Mouse (Mus musculus): ENCODE data around the gene Fbn1.

The Fbn1 gene

DNA sequence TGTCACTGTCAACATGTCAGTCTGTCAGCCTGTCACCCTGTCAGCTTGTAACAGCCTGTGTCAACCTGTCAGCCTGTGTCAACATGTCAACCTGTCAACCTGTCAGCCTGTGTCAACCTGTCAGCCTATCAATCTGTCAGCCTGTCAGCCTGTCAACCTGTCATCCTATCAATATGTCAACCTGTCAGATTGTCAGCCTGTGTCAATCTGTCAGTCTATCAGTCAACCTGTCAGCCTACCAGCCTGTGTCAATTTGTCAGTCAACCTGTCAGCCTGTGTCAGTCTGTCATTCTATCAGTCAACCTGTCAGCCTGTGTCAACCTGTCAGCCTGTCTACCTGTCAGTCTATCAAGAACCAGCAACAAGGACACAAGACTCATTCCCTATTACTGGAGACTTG is 6.3 kb downstream of the Fbn1 start:
- DNase-seq (ENCODE audit: low read depth, low spot score), result no peak

DNA sequence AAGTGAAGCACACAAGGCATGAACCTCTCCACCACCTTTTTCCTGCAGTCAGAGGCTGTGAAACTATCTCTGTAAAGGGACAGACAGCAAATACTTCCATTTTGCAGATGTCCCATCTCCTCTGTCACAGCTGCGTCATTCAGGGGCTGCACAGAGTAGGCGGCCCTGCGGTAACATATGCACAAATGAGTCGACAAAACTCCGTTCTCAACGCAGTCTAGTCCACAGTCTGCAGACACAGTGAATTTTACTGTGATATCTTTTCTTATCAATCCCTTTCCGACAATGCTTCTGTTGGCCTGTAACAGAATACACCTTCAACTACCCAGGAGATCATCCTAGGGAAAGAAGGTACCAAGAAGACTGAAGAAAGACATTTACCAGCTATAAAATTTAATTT is 9.6 kb downstream of the Fbn1 start:
- no peak for DNase-seq (ENCODE audit: low read depth, low spot score)

DNA sequence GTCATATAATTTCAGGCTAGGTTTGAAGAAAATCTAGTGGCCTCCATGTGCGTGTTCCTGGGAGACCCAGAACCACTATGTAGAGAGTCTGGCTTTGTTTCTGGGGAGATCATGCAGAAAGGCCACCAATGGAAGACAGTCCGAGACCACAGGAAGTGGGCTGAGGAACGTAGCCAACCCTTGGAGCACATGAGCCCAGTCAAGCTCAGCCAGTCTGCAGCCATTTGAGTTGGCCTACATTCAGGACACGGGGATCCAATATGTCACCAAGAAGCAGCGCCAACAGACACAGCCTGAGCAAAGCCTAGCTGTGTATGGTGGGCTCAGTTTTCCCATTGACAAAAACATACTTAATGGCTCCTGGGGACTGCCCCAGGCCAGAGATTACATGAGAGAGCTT is 11.1 kb downstream of the Fbn1 start:
- no peak for DNase-seq (ENCODE audit: low read depth, low spot score)

DNA sequence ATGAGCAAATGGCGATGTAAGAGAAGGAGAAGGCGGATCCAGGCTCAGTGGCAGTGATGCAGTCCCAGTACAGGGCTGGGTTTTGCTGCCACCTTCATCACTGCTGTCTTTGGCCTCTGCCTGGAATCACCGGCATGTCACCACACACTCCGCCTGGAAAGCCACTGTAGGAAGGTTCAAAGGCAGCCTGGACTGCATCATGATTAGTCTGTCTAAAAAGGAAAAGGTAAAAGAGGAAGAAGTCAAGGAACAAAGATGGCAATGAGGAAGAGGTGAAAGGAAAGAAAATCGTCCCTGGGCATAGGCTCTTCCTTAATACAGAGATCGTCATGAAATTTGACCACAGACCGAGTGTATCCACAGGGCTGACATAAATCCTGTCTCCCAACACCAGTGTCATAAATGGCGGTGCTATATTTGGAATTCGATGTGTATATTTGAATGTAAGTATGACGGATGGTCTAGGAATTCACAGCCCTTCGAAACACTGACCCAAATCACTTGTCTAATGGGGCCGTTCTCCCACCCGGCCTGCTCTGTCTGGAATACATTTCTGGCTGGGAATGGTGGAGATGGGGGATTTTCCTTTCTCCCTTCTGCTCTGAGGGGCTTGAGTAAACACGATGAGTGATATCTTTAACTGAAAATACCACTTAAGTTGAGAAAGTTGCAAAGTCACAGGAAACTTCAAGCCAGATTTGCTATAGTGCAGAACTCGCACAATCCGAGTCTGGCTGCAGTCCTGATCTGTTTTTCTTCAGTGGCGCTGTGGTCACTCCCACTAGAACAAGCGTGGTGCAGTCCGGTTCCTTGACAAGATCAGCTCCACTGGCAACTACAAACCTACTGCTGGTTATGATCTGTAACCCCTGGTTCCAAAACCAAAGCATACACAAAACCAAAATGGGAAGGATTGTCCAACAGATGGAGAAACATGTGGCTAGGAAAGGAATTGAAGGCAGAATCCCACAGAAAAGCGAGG is 12.7 kb downstream of the Fbn1 start:
- DNase-seq (ENCODE audit: low read depth, low spot score), result no peak

DNA sequence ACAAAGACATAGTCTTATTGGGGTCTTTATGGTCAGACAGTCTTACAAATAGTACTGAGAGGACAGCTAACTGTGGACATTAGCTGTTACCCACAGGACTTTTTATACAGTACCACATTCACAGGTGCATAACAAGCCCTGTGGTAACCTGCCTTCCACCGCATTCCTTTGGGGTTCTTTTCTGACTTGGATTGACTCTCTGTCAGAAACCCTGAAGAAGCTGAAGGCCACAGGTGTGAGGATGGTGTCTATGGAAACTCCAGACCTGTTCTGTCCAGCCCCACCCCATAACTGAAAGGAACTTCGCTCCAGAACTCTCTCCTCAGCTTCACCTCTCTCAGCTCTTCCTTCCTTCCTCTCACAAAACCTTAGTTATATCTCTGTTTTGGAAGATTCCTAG is 13.5 kb downstream of the Fbn1 start:
- no peak for DNase-seq (ENCODE audit: low read depth, low spot score)

DNA sequence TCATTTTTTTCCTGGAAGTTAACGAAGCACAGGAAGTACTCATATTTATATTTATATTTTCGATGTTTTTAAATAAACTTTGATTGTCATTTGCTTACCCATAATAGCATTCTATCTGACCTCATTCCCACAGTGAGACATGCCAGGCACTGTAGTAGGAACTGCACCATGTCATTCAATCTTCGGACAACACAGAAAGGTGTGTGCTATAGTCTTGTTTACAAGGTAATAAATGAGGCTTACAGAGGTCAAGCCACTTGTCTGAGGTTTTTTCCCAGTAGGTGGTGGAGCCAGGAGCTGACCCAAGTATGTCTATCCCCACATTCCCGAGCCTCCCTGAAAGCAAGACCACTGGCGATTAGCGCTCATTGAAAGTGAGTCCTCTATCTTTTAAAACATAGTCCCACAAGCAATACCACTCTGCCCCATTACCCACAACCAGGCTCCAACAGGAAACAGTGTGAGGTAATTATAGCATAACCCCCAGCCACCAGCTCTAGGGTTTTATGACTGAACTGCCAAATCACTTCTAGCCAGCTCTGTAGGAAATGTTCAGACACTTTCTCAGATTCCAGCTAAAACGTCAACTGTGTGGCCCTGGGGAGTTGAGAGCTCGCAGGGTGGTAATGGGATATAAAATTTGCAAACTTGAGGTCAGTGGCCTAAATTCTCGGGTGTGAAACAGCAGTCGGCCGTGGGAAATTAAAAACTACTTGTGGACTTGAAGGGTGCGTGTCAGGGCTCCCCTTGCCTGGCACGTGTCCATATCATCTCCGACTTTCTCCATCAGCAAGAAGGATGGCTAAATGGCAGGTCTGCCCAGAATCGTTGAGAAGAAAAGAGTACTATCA is 15.5 kb downstream of the Fbn1 start:
- DNase-seq (ENCODE audit: low read depth, low spot score), result no peak

DNA sequence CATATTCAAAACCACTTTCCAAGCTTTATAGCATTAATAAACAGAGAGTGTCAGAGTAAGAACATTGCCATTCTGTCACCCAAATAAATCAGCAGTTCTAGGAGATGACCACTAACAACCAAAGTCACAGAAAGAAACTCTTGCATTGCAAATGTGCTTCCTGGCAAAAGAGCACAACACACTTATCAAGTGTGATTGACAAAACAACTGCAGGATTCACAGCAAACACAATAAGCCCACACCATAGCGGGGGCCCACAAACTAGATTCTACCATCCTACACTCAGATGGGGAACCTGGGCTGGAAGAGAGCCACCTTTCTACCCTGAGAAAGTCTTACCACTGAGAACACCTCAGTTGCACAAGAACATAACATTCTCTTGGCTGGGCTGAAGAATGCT is 17.8 kb downstream of the Fbn1 start:
- DNase-seq (ENCODE audit: low read depth, low spot score), result no peak

DNA sequence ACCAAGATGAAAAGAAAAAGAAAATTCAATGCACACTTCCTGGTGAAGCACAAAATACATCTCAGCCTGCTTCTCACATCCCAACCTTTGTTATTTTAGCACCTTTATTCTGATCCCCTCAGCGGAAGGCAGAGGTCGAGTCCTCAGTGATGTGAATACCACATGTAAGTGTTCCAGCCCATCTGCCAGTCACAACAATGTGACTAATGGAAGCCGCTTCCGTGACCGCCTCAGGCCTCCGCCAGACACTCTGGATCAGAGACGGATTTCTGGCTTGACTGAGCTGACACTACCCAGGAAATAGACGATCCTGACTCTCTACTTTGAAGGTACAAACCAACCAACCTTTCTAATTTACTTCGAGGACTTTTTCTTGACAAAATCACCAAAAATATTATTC is 22.9 kb downstream of the Fbn1 start:
- DNase-seq (ENCODE audit: low read depth, low spot score), result no peak

DNA sequence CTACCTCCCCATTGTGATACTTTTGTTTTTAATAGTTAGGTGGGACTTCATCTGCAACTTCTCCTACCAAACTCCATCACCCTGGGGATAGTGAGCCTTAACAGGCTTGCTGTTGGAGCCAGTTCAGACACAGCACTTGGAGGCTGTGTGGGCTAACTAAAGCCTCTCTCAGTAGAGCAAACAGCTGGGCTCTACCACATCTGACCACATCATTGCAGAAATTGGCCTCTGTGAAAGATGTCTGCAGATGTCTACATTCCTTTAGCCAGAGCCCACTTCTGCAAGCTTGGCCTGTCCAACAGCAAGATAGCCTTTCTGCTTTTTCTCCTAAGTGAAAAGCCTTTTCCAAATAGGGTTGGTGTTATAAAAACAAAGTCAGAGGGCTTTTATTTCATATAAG is 23.6 kb downstream of the Fbn1 start:
- no peak for DNase-seq (ENCODE audit: low read depth, low spot score)

DNA sequence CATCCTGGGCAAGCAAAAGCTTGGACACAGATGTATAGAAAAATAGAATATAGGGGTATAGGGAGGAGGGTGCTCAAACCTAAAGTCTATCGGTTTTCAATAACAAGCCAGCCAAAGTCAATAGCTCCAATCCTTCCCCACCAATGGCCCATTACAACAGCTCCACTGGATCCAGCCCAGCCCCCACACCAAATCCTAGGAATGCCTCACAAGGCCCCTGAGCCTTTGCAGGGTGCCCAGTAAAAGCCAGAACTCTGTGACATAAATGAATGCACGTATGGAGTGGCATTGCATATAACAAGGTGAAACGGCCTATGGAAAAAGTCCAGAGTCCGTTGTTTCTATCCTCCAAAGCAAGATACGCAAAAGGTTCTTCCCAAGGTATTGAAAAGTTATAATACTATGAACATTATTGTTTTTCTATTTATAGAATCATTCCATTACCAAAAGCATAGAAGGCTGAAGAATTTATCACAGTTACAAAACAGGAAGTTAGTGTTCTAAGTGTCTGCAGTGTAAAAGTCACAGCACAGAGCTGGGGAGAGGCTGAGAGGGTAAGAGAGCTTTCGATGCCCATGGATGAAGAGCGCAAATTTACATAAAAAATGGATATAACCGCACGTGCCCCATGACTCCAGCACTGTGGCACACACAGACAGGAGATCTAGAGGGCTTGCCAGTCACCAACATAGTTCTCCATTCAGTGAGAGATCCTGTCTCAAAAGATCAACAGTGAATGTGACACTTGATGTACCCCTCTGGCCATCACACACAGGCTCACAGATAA is 26.1 kb downstream of the Fbn1 start:
- no peak for DNase-seq (ENCODE audit: low read depth, low spot score)

DNA sequence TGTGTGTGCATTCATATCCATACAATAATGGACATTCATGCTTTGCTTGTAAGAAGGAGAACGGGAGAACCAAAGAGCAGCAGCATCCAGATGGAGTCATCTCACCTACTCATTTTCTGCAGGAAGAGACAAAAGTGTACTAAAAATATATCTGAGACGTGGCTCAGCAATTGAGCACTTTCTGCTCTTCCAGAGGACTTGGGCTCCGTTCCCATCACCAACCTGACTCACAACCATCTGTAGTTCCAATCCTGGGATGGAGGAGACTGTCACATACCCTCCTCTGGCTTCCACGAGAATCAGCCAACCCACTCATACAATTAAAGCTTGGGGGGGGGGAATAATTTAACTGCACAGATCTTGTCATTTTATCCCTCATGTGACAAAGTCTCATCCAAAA is 26.7 kb downstream of the Fbn1 start:
- no peak for DNase-seq (ENCODE audit: low read depth, low spot score)

DNA sequence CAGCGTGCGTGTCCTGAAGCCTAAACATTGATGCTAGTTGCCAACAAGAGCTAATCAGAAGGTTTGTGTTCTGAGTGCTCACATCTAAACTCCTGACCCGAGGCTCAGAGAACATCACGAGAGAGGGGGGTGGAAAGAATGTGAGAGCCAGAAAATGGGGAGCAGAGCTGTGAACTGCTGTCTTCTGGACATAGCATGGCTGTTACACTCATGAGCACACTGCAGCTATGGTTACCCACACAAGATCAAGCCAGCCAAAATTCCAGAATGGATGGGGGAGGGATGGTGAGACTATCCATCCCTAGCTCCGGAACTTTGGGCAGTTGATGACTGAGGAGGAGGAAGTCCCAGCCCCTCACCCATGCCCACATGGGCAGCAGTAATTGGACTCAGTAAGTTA is 27.7 kb downstream of the Fbn1 start:
- DNase-seq (ENCODE audit: low read depth, low spot score), result no peak

DNA sequence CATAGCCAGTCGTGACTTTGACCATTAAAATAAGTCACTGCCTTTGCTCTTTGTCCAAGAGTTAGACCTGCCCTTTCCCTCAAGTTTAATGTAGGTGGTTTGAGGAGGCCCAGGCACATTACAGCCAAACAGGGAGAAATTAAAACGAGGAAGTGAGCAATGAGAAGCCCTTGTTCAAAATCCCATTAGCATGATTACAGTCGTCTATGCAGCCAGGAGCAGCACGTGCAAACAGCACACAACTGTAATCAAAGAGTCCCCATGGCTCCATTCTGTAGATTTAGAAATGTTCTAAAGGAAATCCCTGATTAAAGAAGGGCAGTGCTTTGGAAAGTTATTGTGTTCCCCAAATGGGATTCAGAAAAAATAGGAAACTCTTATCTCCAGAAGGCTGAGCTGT is 29.1 kb downstream of the Fbn1 start:
- no peak for DNase-seq (ENCODE audit: low read depth, low spot score)

DNA sequence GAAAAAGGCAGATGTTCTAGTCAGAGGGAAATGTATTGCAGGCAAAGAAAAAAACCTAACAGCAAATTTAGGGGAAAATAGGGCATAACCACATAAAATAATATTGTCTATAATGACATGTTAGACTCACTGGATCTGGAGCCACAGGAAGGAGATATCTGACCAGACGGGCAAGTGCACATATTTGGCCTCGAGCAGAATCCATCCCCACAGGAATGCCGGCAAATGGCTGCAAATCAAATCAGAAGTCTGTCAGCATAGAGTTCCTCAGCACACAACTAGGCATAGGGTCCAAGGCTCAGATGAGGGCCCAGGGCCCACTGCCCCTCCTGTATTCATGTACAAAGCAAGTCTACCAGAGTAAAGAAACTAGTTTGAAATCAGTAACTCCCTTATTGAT is 30.4 kb downstream of the Fbn1 start:
- DNase-seq (ENCODE audit: low read depth, low spot score), result no peak

DNA sequence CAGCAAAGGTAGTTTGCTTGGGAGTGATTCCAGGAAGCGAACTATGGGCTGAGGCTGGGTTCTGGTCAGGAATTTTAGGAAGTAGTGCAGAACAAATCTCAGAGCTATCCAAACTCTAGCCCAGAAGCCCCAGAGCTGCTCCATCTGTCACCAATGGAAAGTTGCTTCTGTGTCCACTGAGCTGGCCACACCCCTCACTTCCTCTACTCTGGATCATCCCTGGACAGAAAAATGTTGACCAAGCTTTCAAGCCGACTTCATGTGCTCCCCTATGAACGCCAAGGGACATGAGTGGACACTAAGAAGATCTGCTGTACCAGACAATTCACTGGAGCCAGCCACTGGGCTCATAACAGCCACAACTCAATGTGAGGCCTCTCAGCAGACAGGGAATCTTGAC is 31.6 kb downstream of the Fbn1 start:
- no peak for DNase-seq (ENCODE audit: low read depth, low spot score)

DNA sequence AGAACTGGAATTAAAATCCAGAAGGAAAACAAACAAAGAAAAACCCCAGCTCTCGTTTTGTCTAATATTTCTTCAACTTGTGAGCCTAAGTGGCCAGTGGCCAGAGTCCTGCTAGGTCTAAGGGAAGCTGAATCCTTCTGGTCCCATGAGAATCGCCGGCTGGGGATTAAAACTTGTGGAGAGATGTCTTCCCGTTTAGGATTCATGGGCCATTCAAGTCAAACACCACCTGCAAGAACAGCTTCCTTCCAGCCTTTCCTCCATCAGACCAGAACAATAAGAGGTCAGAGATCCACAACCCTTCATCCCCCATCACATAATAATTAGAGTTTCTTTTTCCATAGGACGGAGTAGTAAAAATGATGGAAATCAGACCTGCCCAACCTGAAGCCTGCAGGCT is 33.1 kb downstream of the Fbn1 start:
- DNase-seq (ENCODE audit: low read depth, low spot score), result no peak

DNA sequence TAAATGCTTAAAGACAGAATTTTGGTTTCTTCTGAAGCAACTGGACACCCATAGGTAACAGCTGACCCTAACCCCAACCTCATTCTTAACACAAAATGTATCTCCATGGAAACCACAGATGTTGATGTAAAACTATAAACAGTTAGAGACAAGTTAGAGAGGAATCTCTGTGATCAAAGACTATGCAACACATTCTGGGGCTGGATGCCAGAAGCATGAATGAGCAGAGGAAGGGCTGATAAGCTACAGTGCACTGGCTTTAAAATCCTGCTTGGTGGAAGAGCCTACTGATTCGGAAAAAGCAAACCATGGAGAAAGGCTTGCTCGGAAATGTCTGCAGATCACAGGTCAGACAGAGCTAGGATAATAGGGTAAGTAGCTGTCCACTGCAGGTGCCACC is 34.6 kb downstream of the Fbn1 start:
- no peak for DNase-seq (ENCODE audit: low read depth, low spot score)

DNA sequence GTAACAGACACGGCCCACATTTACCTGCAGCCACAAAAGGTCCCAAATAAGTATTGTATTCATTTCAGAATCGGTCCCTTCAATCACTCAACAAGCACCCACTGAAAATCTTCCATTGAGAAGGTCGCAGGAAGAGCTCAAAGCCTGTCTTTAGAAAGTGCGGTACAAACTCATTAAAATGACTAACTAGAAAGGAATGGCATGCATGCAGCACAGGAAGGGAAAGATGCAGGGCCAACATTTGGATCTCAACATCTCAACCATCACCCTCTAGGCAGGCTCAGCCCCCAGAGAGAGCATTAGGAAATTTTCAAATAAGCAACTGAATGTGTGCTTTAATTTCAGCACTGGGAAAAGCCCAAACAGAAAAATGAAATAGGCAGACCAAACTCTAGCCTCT is 36.1 kb downstream of the Fbn1 start:
- no peak for DNase-seq (ENCODE audit: low read depth, low spot score)

DNA sequence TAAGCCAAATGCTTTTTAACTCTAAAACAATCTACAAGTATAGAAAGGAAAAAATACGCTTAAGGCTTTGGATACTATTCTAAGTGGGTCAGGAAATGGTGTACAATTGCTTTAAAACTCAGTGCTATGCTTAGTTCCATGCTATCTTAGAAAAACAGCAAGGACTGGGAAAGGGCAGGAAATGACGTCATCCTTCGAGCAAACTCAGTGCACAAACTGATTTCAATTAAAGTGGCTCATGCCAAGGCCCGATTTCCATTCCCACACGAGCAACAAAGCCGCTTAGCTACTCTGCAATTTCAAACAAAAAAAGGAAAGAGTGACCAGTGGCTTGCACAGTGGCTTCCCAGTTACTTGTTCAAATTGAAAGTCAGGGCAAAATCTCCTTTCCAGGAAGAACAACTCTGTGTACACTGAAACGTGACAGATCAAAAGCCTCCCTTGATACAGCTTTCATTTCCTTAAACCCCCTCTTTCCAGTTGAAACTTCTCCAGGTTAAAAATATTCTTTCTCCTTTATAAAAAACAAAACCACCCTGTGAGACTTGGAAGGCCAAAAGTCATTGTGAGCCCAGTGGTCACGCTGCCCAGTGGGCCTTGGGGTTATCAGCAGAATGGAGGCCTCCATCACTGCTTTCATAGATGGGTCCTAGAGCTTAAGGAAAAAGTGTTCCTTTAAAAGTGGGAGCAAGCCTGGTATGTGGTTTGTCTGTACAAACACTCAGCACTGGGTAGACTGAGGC is 37.1 kb downstream of the Fbn1 start:
- DNase-seq (ENCODE audit: low read depth, low spot score), result no peak

DNA sequence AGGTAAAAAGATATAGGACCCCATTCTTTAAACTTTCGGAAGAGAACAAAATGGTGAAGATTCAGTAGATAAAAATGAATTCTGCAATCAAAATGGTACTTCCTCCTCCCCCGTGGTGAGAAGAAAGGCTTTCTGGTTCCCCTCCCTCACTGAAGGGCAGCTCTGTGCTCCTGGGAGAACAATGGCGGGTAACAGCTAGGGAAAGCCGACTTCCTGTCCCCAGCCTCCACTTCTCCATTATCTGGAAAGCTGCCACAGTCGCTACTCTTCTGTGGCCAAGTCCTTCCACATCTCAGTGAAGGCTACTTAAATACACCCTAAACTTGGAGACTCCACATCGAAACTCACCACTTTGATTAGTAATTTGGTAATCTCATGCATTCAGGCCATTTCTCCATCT is 43.8 kb downstream of the Fbn1 start:
- no peak for DNase-seq (ENCODE audit: low read depth, low spot score)

DNA sequence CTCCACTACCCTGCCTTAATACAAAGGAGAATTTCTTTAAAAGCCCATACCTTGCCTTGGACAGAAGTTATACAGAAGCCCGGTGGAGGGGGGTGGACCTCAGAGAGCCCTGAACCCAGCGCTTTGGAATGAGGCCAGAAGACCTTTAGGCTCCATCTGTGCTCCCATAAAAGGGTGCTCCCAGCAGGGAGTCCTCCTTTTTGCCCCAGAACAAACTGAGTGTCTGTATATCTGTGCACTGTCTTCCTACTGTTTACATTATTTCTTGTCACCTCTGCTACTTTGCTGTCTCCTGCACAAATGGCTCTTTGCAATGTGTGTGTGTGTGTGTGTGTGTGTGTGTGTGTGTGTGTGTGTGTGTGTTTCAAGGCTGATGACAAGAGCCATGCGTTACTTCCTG is 48.7 kb downstream of the Fbn1 start:
- DNase-seq (ENCODE audit: low read depth, low spot score), result no peak
